8 mouse cellular contexts compared by ENCODE assay signal in the genomic region with DNA sequence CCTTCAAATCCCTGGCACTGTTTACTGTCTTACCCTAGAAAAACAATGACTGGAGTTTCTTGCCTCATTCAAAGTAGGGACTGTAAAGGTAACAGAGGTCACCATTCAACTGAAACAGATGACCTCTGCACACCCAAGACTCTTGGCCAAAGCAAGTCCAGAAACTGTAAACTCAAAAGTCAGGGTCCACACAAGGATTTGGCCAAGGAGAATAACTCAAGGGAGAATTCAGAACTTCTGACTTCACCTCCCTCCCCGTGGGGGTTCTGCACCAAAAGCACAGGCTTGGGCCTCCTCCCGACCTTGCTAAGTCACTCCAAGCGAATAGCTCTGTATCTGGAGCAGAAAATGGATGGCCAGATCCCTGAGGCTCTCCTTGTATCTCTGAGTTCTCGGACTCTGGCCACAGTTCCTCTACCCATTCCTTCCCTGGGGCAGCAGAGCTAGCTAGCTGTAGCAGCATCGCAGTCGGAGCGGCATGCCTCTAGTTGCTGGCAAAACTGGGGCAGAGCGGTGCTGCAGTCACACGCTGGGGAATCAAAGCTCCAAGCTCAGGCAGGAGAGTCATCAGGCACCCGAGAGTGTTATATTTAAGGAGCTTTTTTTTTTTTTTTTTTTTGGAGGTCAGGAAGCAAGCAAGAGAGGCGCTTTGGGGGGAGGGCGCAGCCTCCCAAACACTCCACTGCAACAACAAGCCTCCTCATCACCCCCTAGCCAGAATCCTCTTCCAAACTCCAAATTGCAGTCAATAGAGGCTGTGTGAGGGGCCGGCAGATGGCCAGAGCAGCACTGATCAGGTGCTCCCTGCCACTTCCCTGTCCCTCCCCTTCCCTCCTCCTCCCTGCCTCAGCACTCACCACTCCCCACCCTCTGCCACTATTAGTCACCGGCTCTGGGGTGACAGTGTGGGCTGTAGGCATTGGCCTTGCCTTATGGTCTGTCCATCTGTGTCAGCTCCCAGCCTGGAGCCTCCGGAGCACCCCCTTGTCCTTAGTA.
DNase-seq lines count a peak whose midpoint lies in the region; ATAC-seq and TF ChIP-seq lines count a peak whose summit lies in the region.

No protein-coding gene starts in this region.

- H3K9me3 ChIP-seq in intestine, embryonic 14.5 days (ENCODE audit: control insufficient read depth, low read length): no peaks in the 10 kb centered on the region
- H3K9me3 ChIP-seq in intestine, postnatal 0 days (ENCODE audit: control insufficient read depth): no peaks in the 10 kb centered on the region
- no peaks in the 10 kb centered on the region for H3K9me3 ChIP-seq in forebrain, embryonic 13.5 days (replicated peaks)
- no peaks in the 10 kb centered on the region for H3K9me3 ChIP-seq in kidney, postnatal 0 days (replicated peaks; ENCODE audit: low read length)

- H3K27me3 ChIP-seq in intestine, embryonic 14.5 days (replicated peaks; ENCODE audit: control insufficient read depth, insufficient read depth, low read length): no peaks in the 10 kb centered on the region
- H3K27me3 ChIP-seq in intestine, postnatal 0 days (replicated peaks; ENCODE audit: control insufficient read depth, insufficient read depth, low read length): no peaks in the 10 kb centered on the region
- H3K27me3 ChIP-seq in forebrain, embryonic 13.5 days: no peaks in the 10 kb centered on the region
- H3K27me3 ChIP-seq in kidney, postnatal 0 days (ENCODE audit: insufficient read depth, low read length): no peaks in the 10 kb centered on the region
- no peaks in the 10 kb centered on the region for H3K27me3 ChIP-seq in thymus, adult 2 months (ENCODE audit: control insufficient read depth, insufficient read depth, low read length)

- ATAC-seq in intestine, embryonic 14.5 days (replicated peaks; ENCODE audit: low FRiP score, low TSS enrichment, low read depth): peak; percentile 27; the same call in 1 of the 2 replicates
- ATAC-seq in intestine, postnatal 0 days: no peak
- ATAC-seq in forebrain, embryonic 13.5 days: peak; percentile 81
- ATAC-seq in kidney, postnatal 0 days (replicated peaks; ENCODE audit: low FRiP score, low read depth): peak; percentile 66; the same call in 1 of the 2 replicates

- TF ChIP-seq CTCF in intestine, postnatal 0 days (IDR thresholded peaks at IDR 0.05; ENCODE audit: low read depth): no peak
- no peak for TF ChIP-seq CTCF in brain, embryonic 14.5 days (IDR thresholded peaks at IDR 0.05; ENCODE audit: borderline replicate concordance, extremely low read depth, insufficient read depth, insufficient read length)
- no peak for TF ChIP-seq CTCF in kidney, postnatal 0 days (IDR thresholded peaks at IDR 0.05; ENCODE audit: low read depth)
- no peak for TF ChIP-seq CTCF in thymus, adult 2 months (IDR thresholded peaks at IDR 0.05; ENCODE audit: borderline replicate concordance, control insufficient read depth, extremely low read depth, insufficient read depth, low read length, poor library complexity)

- H3K36me3 ChIP-seq in intestine, embryonic 14.5 days (ENCODE audit: control insufficient read depth, insufficient read depth, low read length): no peaks in the 10 kb centered on the region
- no peaks in the 10 kb centered on the region for H3K36me3 ChIP-seq in intestine, postnatal 0 days (ENCODE audit: control insufficient read depth, insufficient read depth)
- H3K36me3 ChIP-seq in forebrain, embryonic 13.5 days (ENCODE audit: poor library complexity, severe bottlenecking): no peaks in the 10 kb centered on the region
- H3K36me3 ChIP-seq in kidney, postnatal 0 days (ENCODE audit: insufficient read depth, low read length): no peaks in the 10 kb centered on the region
- no peaks in the 10 kb centered on the region for H3K36me3 ChIP-seq in macrophage (ENCODE audit: inconsistent target)
- H3K36me3 ChIP-seq in thymus, adult 2 months (ENCODE audit: control insufficient read depth, insufficient read depth, low read length): no peaks in the 10 kb centered on the region

- H3K4me1 ChIP-seq in intestine, embryonic 14.5 days (replicated peaks; ENCODE audit: control insufficient read depth, insufficient read depth, low read length): 0 out of 2 replicates have a peak, but pooled peaks cover 3% of the 10 kb centered on the region
- no peaks in the 10 kb centered on the region for H3K4me1 ChIP-seq in intestine, postnatal 0 days (replicated peaks; ENCODE audit: control insufficient read depth, insufficient read depth, low read length)
- H3K4me1 ChIP-seq in forebrain, embryonic 13.5 days: peaks cover 10% of the 10 kb centered on the region
- H3K4me1 ChIP-seq in kidney, postnatal 0 days (replicated peaks; ENCODE audit: insufficient read depth, low read length): peaks cover 9% of the 10 kb centered on the region; the same call in 1 of the 2 replicates
- H3K4me1 ChIP-seq in thymus, adult 2 months (replicated peaks; ENCODE audit: control insufficient read depth, insufficient read depth, low read length): no peaks in the 10 kb centered on the region

- H3K9ac ChIP-seq in intestine, embryonic 14.5 days (ENCODE audit: low read length): no peak overlapping the region
- no peak overlapping the region for H3K9ac ChIP-seq in intestine, postnatal 0 days (ENCODE audit: low read depth, low read length)
- no peak overlapping the region for H3K9ac ChIP-seq in forebrain, embryonic 13.5 days
- no peak overlapping the region for H3K9ac ChIP-seq in kidney, postnatal 0 days (ENCODE audit: low read depth, low read length)

- H3K4me3 ChIP-seq in intestine, embryonic 14.5 days (ENCODE audit: low read depth, low read length): no peak overlapping the region
- H3K4me3 ChIP-seq in intestine, postnatal 0 days (ENCODE audit: low read depth, low read length): no peak overlapping the region
- H3K4me3 ChIP-seq in forebrain, embryonic 13.5 days: no peak overlapping the region
- H3K4me3 ChIP-seq in kidney, postnatal 0 days (replicated peaks; ENCODE audit: low read depth, low read length): no peak overlapping the region
- no peak overlapping the region for H3K4me3 ChIP-seq in macrophage (ENCODE audit: inconsistent target)
- no peak overlapping the region for H3K4me3 ChIP-seq in thymus, adult 2 months (ENCODE audit: control insufficient read depth, insufficient read depth, low read length)

- TF ChIP-seq POLR2A in brain, embryonic 14.5 days (IDR thresholded peaks at IDR 0.05; ENCODE audit: borderline replicate concordance, extremely low read depth, insufficient read depth, insufficient read length, poor library complexity, severe bottlenecking): no peak
- TF ChIP-seq POLR2A in thymus, adult 2 months (IDR thresholded peaks at IDR 0.05; ENCODE audit: control insufficient read depth, extremely low read depth, insufficient read depth, low read length, poor library complexity): no peak

- no peak overlapping the region for H3K27ac ChIP-seq in intestine, embryonic 14.5 days (ENCODE audit: low read depth)
- H3K27ac ChIP-seq in intestine, postnatal 0 days (ENCODE audit: low read depth, low read length): no peak overlapping the region
- H3K27ac ChIP-seq in forebrain, embryonic 13.5 days: peak overlapping the region; percentile 20; the same call in 1 of the 2 replicates
- peak overlapping the region; percentile 27; the same call in 1 of the 2 replicates for H3K27ac ChIP-seq in kidney, postnatal 0 days
- peak overlapping the region; percentile 65 for H3K27ac ChIP-seq in macrophage
- H3K27ac ChIP-seq in thymus, adult 2 months (ENCODE audit: control insufficient read depth, insufficient read depth, low read length): no peak overlapping the region

- peaks cover 98% of the 10 kb centered on the region for H3K79me2 ChIP-seq in macrophage (ENCODE audit: inconsistent target)

- no peak for DNase-seq in intestine, embryonic 14.5 days (ENCODE audit: low spot score)
- peak; percentile 79 for DNase-seq in brain, embryonic 14.5 days (ENCODE audit: low read depth)
- no peak for DNase-seq in kidney, postnatal 0 days (ENCODE audit: low spot score)
- peak; percentile 57 to 62 for DNase-seq in right cerebral cortex, postnatal 36 days (ENCODE audit: low spot score in 2 of 2)
- DNase-seq in thymus, adult 2 months: no peak

- 27% methylated on average over 15 of the region's 15 CpGs for whole genome bisulfite sequencing in intestine, embryonic 14.5 days
- WGBS in intestine, postnatal 0 days: 39% methylated on average over 15 of the region's 15 CpGs
- 16% methylated on average over 15 of the region's 15 CpGs for WGBS in forebrain, embryonic 13.5 days
- 25% methylated on average over 15 of the region's 15 CpGs for WGBS in kidney, postnatal 0 days
- 77% methylated on average over 13 of the region's 15 CpGs for WGBS in macrophage (ENCODE audit: missing documents)
- WGBS in thymus, adult 2 months: 82% methylated on average over 15 of the region's 15 CpGs

- no peak overlapping the region for H3K4me2 ChIP-seq in intestine, embryonic 14.5 days (ENCODE audit: low read length)
- H3K4me2 ChIP-seq in intestine, postnatal 0 days (replicated peaks; ENCODE audit: low read depth): no peak overlapping the region
- peak overlapping the region; percentile 15 for H3K4me2 ChIP-seq in forebrain, embryonic 13.5 days
- no peak overlapping the region for H3K4me2 ChIP-seq in kidney, postnatal 0 days (ENCODE audit: low read length)

Comparison
In these comparisons a context has a peak if more than half of its experiments do, and no peak if none do; other contexts are left out.
1. DNase-seq: peak in brain, embryonic 14.5 days (single experiment) and right cerebral cortex, postnatal 36 days (2 of 2); none in intestine, embryonic 14.5 days (single experiment), kidney, postnatal 0 days (single experiment) and thymus, adult 2 months (single experiment).
2. H3K27ac ChIP-seq: peak in forebrain, embryonic 13.5 days (single experiment), kidney, postnatal 0 days (single experiment) and macrophage (single experiment); none in intestine, embryonic 14.5 days (single experiment), intestine, postnatal 0 days (single experiment) and thymus, adult 2 months (single experiment).